Mouse (Mus musculus) forebrain, embryonic 14.5 days (tissue): ENCODE measurements around the gene Gtf3c5. TPM values are rescaled to one million over a fixed set of nuclear protein-coding genes. Genes with fewer than 3 reads are reported as not detected.

Experiments used
- ATAC-seq: fragments of 200-750 bp; cut with Nextera tagmentation; 2 replicates; pipeline ENCODE4 v1.8.0; 2017; ENCODE audit warnings: mild to moderate bottlenecking, moderate library complexity
- DNase-seq: peaks from one replicate; pipeline ENCODE4 v3.0.0-alpha.2; 2015; ENCODE audit warnings: low spot score
- H3K27ac ChIP-seq: fragments of 300-500 bp; sonication (generic); 2 replicates; pipeline ENCODE4 v1.5.1; 2014; ENCODE audit warnings: low read depth, mild to moderate bottlenecking, control low read depth, low read length, moderate library complexity
- H3K27me3 ChIP-seq: fragments of 300-500 bp; sonication (generic); replicated peaks from 2 replicates; pipeline ENCODE4 v1.6.1; 2014; ENCODE audit warnings: low read length, control low read depth, mixed read lengths; ENCODE audit not compliant: control insufficient read depth, insufficient read depth
- H3K36me3 ChIP-seq: fragments of 300-500 bp; sonication (generic); 2 replicates; pipeline ENCODE4 v1.6.1; 2014; ENCODE audit warnings: low read length, control low read depth; ENCODE audit not compliant: control insufficient read depth, insufficient read depth
- H3K4me1 ChIP-seq: fragments of 300-500 bp; sonication (generic); 2 replicates; pipeline ENCODE4 v1.6.1; 2014; ENCODE audit warnings: antibody characterized with exemption, low read length, control low read depth; ENCODE audit not compliant: control insufficient read depth, insufficient read depth
- H3K4me2 ChIP-seq: fragments of 300-500 bp; sonication (generic); 2 replicates; pipeline ENCODE4 v1.6.1; 2014; ENCODE audit warnings: mild to moderate bottlenecking, control low read depth, low read length
- H3K4me3 ChIP-seq: fragments of 300-500 bp; sonication (generic); 2 replicates; pipeline ENCODE4 v1.5.1; 2014; ENCODE audit warnings: low read depth, low read length, control low read depth
- H3K9ac ChIP-seq: fragments of 300-500 bp; sonication (generic); 2 replicates; pipeline ENCODE4 v1.6.1; 2014; ENCODE audit warnings: mild to moderate bottlenecking, low read length, control low read depth, moderate library complexity
- H3K9me3 ChIP-seq: fragments of 300-500 bp; sonication (generic); replicated peaks from 2 replicates; pipeline ENCODE4 v1.6.1; 2016; ENCODE audit warnings: low read length, control low read depth, mixed read lengths; ENCODE audit not compliant: control insufficient read depth
- WGBS: fragments of 180-500 bp; shearing (Covaris S2); extraction: QIAGEN DNeasy Blood & Tissue Kit; methylation state at CpG from one replicate; pipeline ENCODE4 v1.1.7; 2014; 5-methylcytosine and 5-hydroxymethylcytosine counted together
- polyA plus RNA-seq: library from polyadenylated mRNA; unstranded; fragments of >200 nt; fragmentation: Nextera tagmentation; extraction: Ambion mirVana; gene quantifications from 2 replicates; pipeline ENCODE4 v1.2.1, GENCODE M21; 2014

Gtf3c5 gene
- polyA plus RNA-seq, 1 experiment from 2014 or later = 20.5 TPM

- no peak for ATAC-seq
- Histone ChIP-seq H3K27ac (no peak overlapping the region), H3K4me3 (no peak overlapping the region), H3K27me3 (no peaks in the 10 kb centered on the region), H3K4me2 (no peak overlapping the region), H3K36me3 (no peaks in the 10 kb centered on the region), H3K9ac (no peak overlapping the region), H3K4me1 (no peaks in the 10 kb centered on the region), H3K9me3 (0 out of 2 replicates have a peak, but pooled peaks cover under 1% of the 10 kb centered on the region)
- no peak for DNase-seq
- 66% methylated on average over 12 of the region's 12 CpGs for WGBS
These were observed 18.4 kb upstream of the Gtf3c5 start for GRCm38 (mm10) chr2:28601720-28602590.

- Histone ChIP-seq H3K27ac (no peak overlapping the region), H3K9me3 (0 out of 2 replicates have a peak, but pooled peaks cover 2% of the 10 kb centered on the region), H3K4me1 (no peaks in the 10 kb centered on the region), H3K4me3 (no peak overlapping the region), H3K36me3 (no peaks in the 10 kb centered on the region), H3K27me3 (no peaks in the 10 kb centered on the region), H3K4me2 (no peak overlapping the region), H3K9ac (no peak overlapping the region)
- WGBS = 86% methylated on average over 6 of the region's 6 CpGs
- DNase-seq = no peak
- no peak for ATAC-seq
These were observed 16.0 kb upstream of the Gtf3c5 start for GRCm38 (mm10) chr2:28599569-28599900.

- no peak for ATAC-seq
These were observed 15.4 kb upstream of the Gtf3c5 start for GRCm38 (mm10) chr2:28598692-28599568.

GRCm38 (mm10) chr2:28597733-28598547, 14.4 kb upstream of the Gtf3c5 start:
- ATAC-seq (no peak), DNase-seq (no peak)
- no peaks in the 10 kb centered on the region for H3K36me3 ChIP-seq
- H3K9ac ChIP-seq = no peak overlapping the region
- no peak overlapping the region for H3K4me3 ChIP-seq
- H3K27me3 ChIP-seq = no peaks in the 10 kb centered on the region
- 0 out of 2 replicates have a peak, but pooled peaks cover 2% of the 10 kb centered on the region for H3K9me3 ChIP-seq
- no peaks in the 10 kb centered on the region for H3K4me1 ChIP-seq
- no peak overlapping the region for H3K4me2 ChIP-seq
- no peak overlapping the region for H3K27ac ChIP-seq
- WGBS = 81% methylated on average over 7 of the region's 7 CpGs

More at GRCm38 (mm10) chr2:28598692-28599568, 15.4 kb upstream of the Gtf3c5 start:
- Histone ChIP-seq H3K4me1 (no peaks in the 10 kb centered on the region), H3K9ac (no peak overlapping the region), H3K4me3 (no peak overlapping the region), H3K9me3 (0 out of 2 replicates have a peak, but pooled peaks cover 2% of the 10 kb centered on the region), H3K27me3 (no peaks in the 10 kb centered on the region), H3K4me2 (no peak overlapping the region), H3K27ac (no peak overlapping the region), H3K36me3 (no peaks in the 10 kb centered on the region)
- 70% methylated on average over 12 of the region's 12 CpGs for WGBS
- no peak for DNase-seq

- H3K9me3 ChIP-seq = 0 out of 2 replicates have a peak, but pooled peaks cover 2% of the 10 kb centered on the region
- no peaks in the 10 kb centered on the region for H3K4me1 ChIP-seq
- no peak overlapping the region for H3K27ac ChIP-seq
- H3K4me2 ChIP-seq = no peak overlapping the region
- no peaks in the 10 kb centered on the region for H3K27me3 ChIP-seq
- H3K9ac ChIP-seq = no peak overlapping the region
- no peak overlapping the region for H3K4me3 ChIP-seq
- no peaks in the 10 kb centered on the region for H3K36me3 ChIP-seq
- WGBS = 90% methylated on average over 7 of the region's 7 CpGs
- DNase-seq = no peak
- no peak for ATAC-seq
These were observed 13.4 kb upstream of the Gtf3c5 start for GRCm38 (mm10) chr2:28596998-28597397.

- WGBS = 77% methylated on average over 7 of the region's 7 CpGs
- Histone ChIP-seq H3K27ac (no peak overlapping the region), H3K36me3 (no peaks in the 10 kb centered on the region), H3K4me3 (no peak overlapping the region), H3K27me3 (no peaks in the 10 kb centered on the region), H3K9ac (no peak overlapping the region), H3K9me3 (0 out of 2 replicates have a peak, but pooled peaks cover 2% of the 10 kb centered on the region), H3K4me1 (no peaks in the 10 kb centered on the region), H3K4me2 (no peak overlapping the region)
- DNase-seq = no peak
- no peak for ATAC-seq
These were observed 12.5 kb upstream of the Gtf3c5 start for GRCm38 (mm10) chr2:28596021-28596420.

GRCm38 (mm10) chr2:28592809-28593208, 9.3 kb upstream of the Gtf3c5 start:
- 10% methylated on average over 15 of the region's 15 CpGs for WGBS
- peak; percentile 56 for DNase-seq

GRCm38 (mm10) chr2:28591479-28591878, 7.9 kb upstream of the Gtf3c5 start:
- no peak overlapping the region for H3K4me3 ChIP-seq
- H3K36me3 ChIP-seq = no peaks in the 10 kb centered on the region
- no peaks in the 10 kb centered on the region for H3K27me3 ChIP-seq
- 77% methylated on average over 2 of the region's 2 CpGs for WGBS
- DNase-seq (no peak), ATAC-seq (no peak)
- no peaks in the 10 kb centered on the region for H3K9me3 ChIP-seq
- no peak overlapping the region for H3K4me2 ChIP-seq
- no peak overlapping the region for H3K27ac ChIP-seq
- H3K4me1 ChIP-seq = no peaks in the 10 kb centered on the region
- H3K9ac ChIP-seq = no peak overlapping the region

More at GRCm38 (mm10) chr2:28592809-28593208, 9.3 kb upstream of the Gtf3c5 start:
- Histone ChIP-seq H3K9ac (no peak overlapping the region), H3K4me3 (no peak overlapping the region), H3K36me3 (no peaks in the 10 kb centered on the region), H3K27me3 (no peaks in the 10 kb centered on the region), H3K27ac (no peak overlapping the region), H3K4me1 (no peaks in the 10 kb centered on the region), H3K9me3 (0 out of 2 replicates have a peak, but pooled peaks cover 2% of the 10 kb centered on the region), H3K4me2 (0 out of 2 replicates have a peak overlapping the region, but pooled peaks have one; percentile 4)
- no peak for ATAC-seq
